Mouse (Mus musculus) erythroblast, embryonic 14.5 days (primary cell): Measurements from ENCODE around the gene Lrrfip1.

ENCODE experiments used
- GATA1 ChIP-seq: IDR thresholded peaks from 2 replicates; pipeline ENCODE4 v1.6.1; 2012; ENCODE audit warnings: low read length, inconsistent platforms, mixed read lengths
- TAL1 ChIP-seq: IDR thresholded peaks from 3 replicates; pipeline ENCODE4 v1.6.1; 2012; ENCODE audit warnings: low read length, inconsistent platforms, mixed read lengths

DNA sequence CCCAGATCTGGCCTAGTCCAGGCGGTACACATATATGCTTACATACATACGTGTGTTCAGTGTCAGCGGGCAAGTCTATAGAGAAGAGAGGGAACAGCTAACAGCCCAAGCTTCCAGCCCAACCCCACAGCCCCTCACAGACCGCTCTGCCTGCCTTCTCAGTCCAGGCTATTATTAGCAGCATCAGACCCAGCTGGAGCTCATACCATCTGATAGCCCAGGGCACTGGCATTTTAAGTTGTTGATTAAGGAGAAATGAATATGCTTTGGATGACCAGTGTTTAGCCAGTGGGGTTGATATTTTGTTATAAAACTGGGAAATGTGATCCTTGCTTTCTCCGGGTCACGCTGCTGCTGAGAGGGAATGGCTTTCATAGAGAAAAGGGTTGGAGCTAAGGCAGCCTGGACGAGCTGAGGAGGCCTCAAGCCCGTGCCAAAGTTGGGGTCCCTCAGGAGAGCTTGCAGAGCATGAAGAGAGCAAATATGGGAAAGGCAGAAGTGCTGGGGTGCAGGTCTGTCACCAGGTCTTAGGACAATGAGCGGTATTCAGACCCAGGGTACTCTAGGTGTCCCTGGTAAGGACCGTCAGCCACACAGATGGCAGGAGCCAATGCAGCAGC is 73.2 kb downstream of the Lrrfip1 start:
- TF ChIP-seq GATA1: no peak
- TF ChIP-seq TAL1: no peak
